Mouse (Mus musculus): ENCODE results near the gene Dst. TPM values are rescaled to one million over a fixed set of nuclear protein-coding genes. Genes with fewer than 3 reads are reported as not detected.

The Dst gene
- total RNA-seq, 2 experiments from 2014 or later = 237 to 263 TPM

DNA sequence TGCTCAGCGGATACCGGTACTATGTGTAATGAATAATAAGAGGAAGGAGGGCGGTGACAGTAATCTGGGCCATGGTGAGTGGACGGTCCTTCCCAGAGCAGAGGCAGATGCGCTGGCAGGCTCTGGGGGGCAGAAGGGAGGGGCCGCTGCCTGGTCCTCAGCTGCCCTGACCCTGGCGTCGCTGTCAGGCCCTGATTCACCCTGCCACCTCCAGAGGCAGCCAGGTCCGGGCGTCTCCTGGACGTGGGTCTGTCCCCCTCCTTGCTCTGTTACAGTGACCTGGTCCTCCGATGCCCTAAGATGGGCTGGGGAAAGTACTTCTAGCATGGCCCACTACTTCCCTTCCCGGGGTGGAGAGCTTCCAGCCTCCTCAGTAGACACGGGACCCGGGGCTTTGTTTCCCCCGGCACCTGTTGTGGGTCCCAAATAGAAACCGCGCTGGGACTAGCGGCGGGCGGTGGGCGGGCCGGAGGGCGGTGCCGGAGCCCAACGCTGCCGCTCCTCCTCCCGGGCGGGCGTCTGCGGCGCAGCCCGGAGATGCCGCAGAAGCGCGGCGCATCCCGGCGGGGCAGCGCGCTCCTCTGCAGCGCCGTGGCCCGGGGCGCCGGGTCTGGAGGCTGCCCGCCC, 103.1 kb downstream of the Dst start:
- DNase-seq (ENCODE audit: low spot score in 2 of 2) = peak; percentile 51 to 64
- intact Hi-C loops (cut with DNase I) = loop anchor here (5.0 kb wide), 2 partner anchors 41 to 421 kb away; no protein-coding TSS in a partner anchor

DNA sequence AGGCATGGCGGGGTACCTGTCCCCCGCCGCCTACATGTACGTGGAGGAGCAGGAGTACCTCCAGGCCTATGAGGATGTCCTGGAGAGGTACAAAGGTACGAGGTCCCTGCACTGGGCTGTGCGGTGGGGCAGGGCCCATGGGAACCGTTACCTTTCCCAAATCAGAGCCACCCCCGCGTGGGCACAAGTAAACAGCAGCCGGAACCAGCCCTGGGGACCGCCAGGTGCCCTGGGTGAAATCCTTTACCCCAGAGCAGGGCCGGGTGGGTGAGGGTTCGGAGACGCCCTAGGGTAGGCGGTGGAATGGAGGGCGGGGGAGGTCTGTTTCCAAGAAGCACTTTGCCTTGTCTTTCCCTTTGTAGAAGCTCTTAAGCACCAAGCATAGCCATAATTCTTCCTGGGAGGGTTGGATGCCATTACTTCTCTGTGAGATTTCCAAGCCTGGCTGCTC, 103.8 kb downstream of the Dst start:
- intact Hi-C loops (cut with DNase I) = loop anchor here (5.0 kb wide), 2 partner anchors 40 to 420 kb away; no protein-coding TSS in a partner anchor
- peak in 1 of 2 experiments; percentile 46 for DNase-seq (ENCODE audit: low spot score in 2 of 2)

DNA sequence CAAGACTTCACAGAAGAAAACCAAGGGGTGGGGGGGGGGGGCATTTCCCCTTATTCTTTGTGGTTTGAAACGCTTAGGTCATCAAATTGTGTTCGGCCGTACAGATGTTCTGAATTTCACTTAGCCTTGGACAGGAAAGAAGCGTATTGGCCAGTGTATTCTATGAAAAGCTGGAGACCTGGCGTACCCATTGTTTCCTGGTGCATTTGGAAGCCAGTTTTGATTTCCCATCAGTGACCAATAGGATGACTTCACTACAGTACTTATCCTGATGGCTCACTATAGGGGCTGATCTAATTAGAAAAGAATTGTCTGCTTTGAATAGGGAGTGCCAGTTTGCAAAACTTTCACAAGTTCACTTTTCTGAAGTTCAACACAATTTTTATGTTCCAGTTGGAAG, 105.5 kb downstream of the Dst start:
- intact Hi-C loops (cut with DNase I) = loop anchor here (5.0 kb wide), 2 partner anchors 39 to 419 kb away; no protein-coding TSS in a partner anchor
- no peak for DNase-seq (ENCODE audit: low spot score in 2 of 2)

DNA sequence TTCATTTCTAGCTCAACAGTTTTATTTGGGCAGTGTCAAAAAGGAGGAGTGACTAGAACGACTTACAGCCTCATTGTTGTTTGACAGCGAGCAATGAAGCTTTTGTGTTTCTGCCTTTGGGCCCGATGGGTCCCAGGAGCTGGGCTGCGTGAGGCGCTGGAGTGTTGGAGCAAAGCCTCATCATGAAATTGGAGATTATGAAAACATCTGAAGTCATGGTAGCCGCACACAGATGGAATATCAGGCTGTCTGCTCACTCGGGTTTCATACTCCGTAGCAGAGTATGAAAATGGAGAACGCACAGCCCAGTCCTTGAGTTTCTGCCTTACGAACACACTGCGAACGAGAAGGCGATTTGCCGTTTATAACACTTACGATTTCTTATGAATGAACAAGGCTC, 108.8 kb downstream of the Dst start:
- DNase-seq (ENCODE audit: low spot score in 2 of 2) = no peak
- intact Hi-C loops (cut with DNase I) = no loop called here

DNA sequence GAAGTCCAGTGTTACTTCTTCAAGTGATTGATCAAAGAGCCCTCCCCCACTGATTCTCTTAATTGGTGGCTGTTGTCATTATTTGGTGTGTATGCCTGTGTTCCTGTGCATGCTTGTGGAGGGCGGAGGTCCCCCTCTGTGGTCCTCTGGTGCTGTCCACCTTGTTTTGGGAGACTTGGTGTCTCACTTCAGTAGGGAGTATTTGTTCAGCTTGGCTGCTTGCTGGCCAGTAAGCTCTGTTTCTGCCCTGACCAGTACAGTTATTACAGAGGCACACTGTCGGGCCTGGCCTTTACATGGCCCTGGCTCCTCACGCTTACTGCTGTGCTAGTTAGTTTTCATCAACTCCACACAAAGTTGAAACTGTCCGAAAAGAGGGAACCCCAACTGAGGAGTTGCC, 109.3 kb downstream of the Dst start:
- intact Hi-C loops (cut with DNase I) = no loop called here
- DNase-seq (ENCODE audit: low spot score in 2 of 2) = no peak

DNA sequence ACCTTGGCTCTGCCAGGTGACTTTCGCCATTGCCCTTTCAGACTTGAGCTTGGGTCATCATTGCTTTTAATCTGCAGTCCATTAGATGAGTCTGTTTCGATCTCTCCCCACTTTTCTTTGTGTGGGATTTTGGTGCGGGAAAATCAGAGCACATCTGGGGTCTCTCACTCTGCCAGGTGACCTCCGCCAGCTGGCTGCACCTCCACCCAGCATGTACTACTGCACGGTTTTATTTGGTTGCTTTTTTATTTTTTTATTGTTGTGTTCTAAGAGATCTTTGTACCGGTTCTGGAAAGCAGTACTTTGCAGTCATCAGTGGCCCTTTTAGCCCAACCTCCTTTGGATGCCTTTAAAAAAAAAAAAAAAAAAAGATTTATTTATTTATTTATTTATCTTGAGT, 112.6 kb downstream of the Dst start:
- DNase-seq (ENCODE audit: low spot score in 2 of 2) = no peak
- intact Hi-C loops (cut with DNase I) = no loop called here

DNA sequence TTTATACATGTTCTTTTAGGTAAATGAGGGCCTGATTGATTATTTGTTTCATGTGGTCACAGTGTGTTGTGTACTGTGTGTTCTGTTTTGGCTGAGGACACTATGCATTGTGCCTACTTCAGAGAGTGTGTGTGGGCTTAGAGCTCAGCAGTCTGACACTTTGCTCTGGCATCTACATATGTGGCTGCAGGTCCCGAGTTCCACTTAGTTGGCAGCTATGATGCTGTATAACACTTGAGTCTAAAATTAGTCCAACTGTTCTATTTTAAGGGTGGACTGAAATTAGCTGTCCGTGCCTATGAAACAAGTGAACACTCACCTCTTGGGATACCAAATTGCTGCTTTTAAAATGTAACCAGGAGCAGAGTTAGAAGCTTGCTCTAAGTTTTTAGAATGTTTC, 113.5 kb downstream of the Dst start:
- intact Hi-C loops (cut with DNase I) = no loop called here
- DNase-seq (ENCODE audit: low spot score in 2 of 2) = peak in 1 of 2 experiments; percentile 39

DNA sequence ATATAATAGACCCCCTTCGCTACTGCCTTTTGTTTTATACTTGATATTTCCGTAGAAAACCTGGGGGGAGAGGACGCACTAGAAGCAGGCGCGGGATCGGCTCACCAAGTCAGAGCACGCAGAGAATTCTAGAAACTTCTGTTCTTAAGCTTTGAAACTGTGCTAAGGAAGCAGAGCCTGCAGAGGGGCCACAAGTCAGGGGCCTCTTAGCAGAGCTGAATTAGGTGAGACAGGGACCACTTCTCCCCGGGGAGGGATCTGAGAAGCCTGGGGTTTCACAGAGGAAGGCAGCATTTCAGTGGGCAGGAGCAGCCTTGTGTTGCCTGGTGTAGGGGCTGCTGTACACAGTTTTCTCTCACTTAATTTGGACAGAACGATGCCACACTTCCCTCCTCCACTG, 115.1 kb downstream of the Dst start:
- intact Hi-C loops (cut with DNase I) = no loop called here
- no peak for DNase-seq (ENCODE audit: low spot score in 2 of 2)

DNA sequence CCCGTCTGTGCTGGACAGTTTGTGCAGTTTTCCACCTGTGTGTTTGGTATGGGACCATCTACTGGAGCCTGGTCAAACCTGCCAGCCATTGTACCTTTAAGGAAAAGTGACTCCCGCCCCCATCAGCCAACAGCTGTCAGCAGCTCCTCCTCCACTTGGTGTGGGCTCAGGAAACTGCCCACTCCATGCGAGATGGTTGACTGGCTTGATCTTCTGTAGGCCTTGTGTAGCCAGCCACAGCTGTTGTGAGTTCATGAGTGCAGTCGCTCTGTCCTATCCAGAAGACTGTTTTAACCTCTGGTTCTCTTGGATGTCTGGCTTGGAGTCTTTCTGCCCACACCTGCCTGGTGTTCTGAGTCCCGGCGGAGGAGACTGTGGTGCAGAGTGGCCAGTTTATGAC, 117.9 kb downstream of the Dst start:
- intact Hi-C loops (cut with DNase I) = no loop called here
- DNase-seq (ENCODE audit: low spot score in 2 of 2) = no peak

DNA sequence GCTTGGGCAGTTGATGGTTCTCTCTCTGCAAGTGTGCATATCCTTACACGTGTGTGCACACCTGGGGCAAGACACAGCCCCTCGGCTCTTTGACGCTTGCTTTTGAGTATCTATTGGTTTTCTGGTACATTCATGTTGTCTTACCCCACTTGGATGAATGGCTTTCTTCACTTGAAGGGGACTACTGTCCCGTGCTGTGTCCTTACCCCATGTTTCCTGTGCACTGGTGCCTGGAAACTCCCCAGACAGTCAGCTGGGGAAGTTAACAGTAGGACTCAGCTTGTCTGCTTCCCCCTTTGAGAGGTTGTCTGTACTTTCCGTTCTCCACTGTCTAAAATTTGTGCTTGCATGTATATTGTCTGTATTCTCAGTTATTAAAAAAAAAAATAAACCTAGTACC, 120.7 kb downstream of the Dst start:
- intact Hi-C loops (cut with DNase I) = no loop called here
- DNase-seq (ENCODE audit: low spot score in 2 of 2) = no peak

DNA sequence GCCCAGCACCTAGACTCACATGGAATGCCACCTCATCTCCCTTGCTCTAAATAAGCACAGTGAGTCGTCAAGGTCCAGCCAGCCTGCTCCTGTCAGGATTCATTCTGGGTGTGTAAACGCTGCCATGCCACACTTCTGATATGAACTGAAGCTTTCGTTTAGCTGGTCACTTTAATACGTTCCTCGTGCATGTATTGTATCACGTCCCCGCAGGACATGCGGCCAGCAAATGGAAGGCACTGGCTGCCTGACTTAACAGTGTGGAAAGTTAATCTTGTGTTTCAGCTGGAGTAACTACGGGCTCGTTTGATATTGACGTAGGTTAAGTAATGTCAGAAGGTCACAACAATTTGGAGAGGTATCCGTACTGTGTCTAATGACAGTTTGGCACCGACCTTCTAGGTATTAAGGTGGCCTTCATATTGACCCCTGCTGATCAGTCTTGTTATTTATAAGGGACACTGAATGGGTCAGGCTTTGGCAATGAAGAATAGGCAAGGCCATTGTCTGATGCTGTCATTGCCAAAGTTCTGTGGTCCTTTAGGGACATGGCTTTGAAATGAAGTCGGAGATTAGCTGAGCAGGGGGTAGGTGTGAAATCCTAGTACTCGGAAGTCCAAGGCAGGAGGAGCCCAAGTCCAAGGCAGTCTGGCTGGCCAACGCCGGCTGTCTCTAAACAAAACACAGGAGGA, 122.5 kb downstream of the Dst start:
- DNase-seq (ENCODE audit: low spot score in 2 of 2) = no peak
- intact Hi-C loops (cut with DNase I) = no loop called here

DNA sequence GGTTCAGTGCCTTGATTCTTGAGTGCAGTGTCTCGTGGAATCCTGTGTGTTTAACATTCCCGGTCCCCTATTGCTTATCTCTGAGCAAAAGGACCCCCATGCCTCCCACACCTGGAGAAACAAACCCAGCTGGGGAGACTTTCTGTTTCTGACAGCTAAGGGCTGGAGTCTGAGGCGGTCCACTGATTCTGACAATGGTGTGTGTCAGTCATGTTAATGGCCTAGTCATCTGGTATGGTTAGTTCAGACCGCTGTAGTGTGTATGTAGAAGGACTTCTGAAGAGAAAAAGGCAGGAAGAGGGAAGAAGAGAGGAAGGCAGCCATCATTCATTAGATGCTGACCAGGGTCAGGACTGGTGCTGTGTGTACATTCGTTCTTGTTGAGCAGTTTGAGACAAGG, 125.0 kb downstream of the Dst start:
- intact Hi-C loops (cut with DNase I) = no loop called here
- no peak for DNase-seq (ENCODE audit: low spot score in 2 of 2)

DNA sequence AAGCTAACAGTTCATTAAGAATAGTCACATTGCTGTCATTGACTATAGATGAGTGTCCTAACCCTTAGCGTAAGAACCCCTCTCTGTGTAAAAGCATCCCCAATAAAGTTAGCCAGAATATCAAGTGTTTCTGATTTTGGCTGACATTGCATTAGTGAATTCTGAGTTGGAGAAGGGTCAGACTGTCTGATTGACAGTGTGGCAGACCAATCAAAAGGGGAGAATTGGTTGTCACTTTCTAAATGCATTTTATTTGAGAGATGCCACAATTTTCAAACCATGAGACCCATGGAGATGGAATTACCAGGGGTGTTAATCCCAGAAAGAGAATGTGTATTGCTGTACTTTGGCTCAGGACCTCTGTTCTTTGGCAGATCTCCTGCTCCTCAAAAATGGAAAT, 125.5 kb downstream of the Dst start:
- DNase-seq (ENCODE audit: low spot score in 2 of 2) = no peak
- intact Hi-C loops (cut with DNase I) = no loop called here

DNA sequence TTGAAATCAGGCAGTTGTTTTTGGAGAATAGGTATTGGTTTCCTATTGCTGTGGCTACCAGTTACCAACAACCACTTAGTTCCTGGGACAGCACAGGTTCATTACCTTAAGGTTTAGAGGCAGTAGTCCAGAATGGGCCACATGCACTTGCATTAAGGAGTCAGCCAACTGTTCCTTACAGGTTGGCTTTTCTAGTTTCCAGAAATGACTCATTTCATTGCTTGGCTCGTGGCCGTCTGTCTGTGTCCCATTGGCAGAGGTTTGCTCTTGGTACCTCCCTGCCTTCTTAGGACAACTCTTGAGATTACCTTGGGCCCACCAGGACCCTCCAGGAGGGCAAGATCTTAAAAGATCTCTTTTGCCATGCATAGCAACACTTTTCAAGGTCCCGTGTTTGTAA, 125.9 kb downstream of the Dst start:
- no peak for DNase-seq (ENCODE audit: low spot score in 2 of 2)
- intact Hi-C loops (cut with DNase I) = no loop called here

DNA sequence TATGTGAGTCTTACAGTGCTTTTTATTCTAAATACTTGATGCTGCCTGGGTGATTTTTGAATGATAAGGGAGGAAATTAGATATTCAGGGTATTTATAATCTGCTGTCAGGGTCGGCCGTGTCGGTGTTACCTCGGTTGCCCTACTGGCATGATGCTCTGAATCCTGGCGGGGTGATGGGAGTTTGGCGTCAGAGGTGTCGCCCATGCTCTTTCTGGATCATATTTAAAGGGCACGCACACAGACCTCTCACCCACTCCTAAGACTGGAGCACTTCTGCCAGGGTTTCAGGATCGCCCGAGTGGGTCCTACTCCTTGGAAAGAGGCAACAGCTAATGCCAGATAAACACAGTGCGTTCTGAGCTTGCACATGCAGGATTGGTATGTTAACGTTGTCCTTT, 128.1 kb downstream of the Dst start:
- intact Hi-C loops (cut with DNase I) = no loop called here
- no peak for DNase-seq (ENCODE audit: low spot score in 2 of 2)

DNA sequence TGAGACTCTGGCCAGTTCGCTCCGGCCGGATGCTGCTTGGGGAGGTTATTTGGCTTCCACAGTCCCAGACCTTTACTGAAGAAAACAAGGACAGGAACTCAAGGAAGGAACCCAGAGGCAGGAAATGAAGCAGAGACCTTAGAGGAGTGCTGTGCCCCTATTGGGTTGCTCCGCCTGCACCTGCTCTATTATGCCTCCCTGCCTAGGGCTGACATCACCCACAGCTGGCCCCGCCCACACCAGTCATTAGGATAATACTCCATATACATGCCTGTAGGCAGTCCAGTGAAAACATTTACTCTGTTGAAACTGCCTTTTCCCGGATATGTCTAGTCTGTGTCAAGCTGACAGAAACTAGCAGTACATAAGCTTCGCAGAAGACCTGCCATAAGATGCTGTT, 130.5 kb downstream of the Dst start:
- DNase-seq (ENCODE audit: low spot score in 2 of 2) = no peak
- intact Hi-C loops (cut with DNase I) = no loop called here

DNA sequence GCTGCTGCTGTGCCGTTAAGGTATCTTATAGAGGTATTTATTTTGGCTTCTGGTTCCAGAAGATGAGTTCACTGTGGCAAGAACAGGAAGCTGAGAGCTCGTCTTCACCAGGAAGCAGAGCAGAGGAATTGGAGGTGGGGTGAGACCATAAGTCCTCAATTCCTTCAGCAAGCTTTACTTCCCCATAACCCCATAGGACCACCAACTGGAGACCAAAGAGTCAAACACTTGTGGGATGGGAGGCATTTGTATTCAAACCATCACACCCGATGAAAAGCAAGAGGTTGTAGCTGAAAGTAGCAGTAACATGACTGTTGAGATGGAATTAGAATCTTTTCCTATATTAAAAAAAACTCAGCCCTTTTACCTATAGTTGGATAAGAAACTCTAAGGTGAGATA, 132.0 kb downstream of the Dst start:
- DNase-seq (ENCODE audit: low spot score in 2 of 2) = no peak
- intact Hi-C loops (cut with DNase I) = no loop called here

DNA sequence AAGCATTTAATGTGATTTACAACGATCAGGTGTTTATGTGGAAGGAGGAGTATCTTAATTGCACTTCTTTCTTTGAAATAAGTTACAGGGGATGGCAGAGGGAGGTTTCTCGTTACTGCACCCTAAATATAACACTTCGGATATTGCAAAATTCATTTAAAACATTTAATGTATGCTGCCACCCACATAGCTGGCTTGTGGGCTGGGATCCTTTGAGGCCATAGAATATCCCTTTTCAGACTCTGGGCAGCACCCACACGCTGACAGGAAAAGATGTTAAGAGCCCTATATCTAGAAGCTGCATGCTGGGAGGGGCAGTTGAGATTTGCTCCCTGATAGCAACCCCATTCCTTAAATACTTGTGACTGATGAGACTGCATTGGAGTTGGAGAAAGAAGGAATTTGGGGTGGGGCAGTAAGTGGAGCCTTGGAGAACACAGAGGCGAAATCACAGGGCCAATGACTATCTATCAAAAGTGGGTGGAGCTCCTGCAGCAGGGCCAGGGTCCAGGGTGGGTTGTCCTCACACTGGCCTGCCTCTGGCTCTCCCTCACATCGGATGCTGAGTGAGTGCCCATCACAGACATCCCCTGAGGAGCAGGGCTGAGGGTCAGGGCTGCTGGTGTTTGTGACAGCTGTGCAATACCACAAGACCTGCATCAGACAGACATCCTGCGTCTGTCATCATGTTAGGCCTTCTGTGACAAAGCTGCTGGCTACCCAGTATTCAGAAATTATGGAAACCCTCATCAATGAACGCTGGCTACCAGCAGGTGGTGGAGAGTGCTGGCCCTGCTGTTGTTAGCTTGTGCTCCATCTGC, 133.1 kb downstream of the Dst start:
- DNase-seq (ENCODE audit: low spot score in 2 of 2) = peak in 1 of 2 experiments; percentile 89
- intact Hi-C loops (cut with DNase I) = no loop called here

DNA sequence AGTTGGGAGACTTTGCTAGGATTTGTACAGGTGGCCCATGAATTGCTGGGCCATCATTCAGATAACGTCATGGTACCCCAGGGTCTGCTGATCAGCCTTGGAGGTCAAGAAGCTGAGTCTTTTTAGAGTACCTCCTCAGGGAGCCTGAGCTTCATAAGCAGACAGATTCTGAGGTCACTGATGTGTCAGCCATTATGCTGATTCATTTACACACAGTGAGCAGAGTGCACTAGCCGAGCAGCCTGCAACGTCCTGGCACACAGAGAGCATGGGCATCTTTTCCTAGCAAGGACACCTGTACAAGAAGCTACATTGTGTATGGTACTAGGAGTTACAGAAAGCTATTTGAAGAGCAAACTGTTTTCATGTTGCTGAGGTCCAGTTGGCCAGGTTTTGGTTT, 134.3 kb downstream of the Dst start:
- DNase-seq (ENCODE audit: low spot score in 2 of 2) = no peak
- intact Hi-C loops (cut with DNase I) = no loop called here

DNA sequence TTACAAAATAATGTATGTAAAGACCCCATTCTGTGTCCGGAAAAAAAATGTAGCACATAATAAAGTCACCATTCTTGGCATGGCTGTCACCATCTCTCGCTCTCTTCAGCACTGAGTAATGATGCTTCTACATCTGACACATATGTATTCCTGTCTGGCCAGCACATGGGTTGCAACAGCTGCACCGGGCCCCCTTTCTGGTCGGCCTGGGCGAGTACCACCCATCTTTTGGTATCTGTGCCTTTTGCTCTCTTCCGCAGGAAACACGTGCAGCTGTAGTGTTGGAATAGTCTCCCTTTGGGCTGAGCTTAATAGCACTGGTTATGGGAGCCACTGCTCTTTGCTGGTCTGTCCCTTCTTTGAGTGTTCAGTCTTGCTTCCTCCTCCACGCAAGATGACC, 135.3 kb downstream of the Dst start:
- intact Hi-C loops (cut with DNase I) = no loop called here

More for the DNA sequence above, 135.3 kb downstream of the Dst start:
- DNase-seq (ENCODE audit: low spot score in 2 of 2) = no peak
